Mouse (Mus musculus): ENCODE measurements around the gene Abcg8.

GRCm38 (mm10) chr17:84708818-84709217 lies 32.7 kb downstream of the Abcg8 start:
- TF ChIP-seq CTCF (IDR thresholded peaks at IDR 0.05; ENCODE audit: borderline replicate concordance, insufficient read depth, low read length): no peak
- no peak for TF ChIP-seq POLR2A (IDR thresholded peaks at IDR 0.05; ENCODE audit: low read depth, low read length)
